14 mouse cellular contexts compared by ENCODE assay signal in the genomic region with DNA sequence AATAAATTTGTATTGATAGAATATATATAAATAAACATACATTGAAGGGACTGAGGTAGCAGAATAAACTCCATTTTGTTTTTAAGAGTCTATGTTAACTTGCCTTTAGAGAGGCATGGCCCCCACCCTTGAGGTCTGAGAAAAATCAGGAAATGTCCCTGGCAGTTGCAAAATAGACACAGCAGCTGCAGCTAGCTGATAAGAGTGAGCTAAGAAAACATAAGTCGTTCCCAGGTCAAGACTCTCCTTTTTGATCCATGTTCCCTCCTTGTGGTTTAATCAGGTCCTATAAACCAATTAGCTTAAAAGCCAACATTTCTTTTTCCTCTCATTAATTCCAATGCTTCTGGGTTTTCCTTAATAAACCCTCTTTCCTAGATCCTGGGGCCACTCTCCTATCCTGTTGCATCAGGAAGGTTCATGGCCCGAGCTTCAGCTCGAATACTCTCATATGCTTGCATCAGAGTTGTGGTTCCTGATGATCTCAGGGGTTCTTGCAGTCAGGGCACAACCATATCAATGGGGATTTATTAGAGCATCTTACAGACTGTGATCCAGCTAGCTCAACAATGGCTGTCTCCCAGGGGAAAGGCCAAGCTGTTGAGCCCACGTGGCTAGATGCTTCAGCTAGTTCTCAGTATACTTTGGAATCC. TPM values are rescaled to one million over a fixed set of nuclear protein-coding genes. Genes with fewer than 3 reads are reported as not detected.
DNase-seq lines count a peak whose midpoint lies in the region; ATAC-seq and TF ChIP-seq lines count a peak whose summit lies in the region.
"Had no signal": no experiment of that assay in that cellular context is flagged by ENCODE, and none has a peak within 500 bp of the region (broad histone marks: within the 10 kb centered on the region; RNA-seq: fewer than 3 reads in every experiment).

No protein-coding gene starts in this region.

- WGBS in kidney, embryonic 15.5 days: 36% methylated on average over 4 of the region's 4 CpGs
- 12% methylated on average over 4 of the region's 4 CpGs for WGBS in liver, embryonic 16.5 days (ENCODE audit: insufficient replicate concordance)

- ATAC-seq in kidney, embryonic 15.5 days (replicated peaks; ENCODE audit: low FRiP score): 0 out of 2 replicates have a peak, but pooled peaks have one; percentile 33
- ATAC-seq in granulocyte monocyte progenitor cell, adult 5-6 weeks (replicated peaks; ENCODE audit: poor library complexity, severe bottlenecking): peak; percentile 96
- ATAC-seq in liver, embryonic 16.5 days (ENCODE audit: low read depth): peak; percentile 71

- no peaks in the 10 kb centered on the region for H3K27me3 ChIP-seq in kidney, embryonic 15.5 days
- no peaks in the 10 kb centered on the region for H3K27me3 ChIP-seq in liver, embryonic 16.5 days (ENCODE audit: control insufficient read depth, insufficient read depth, low read depth, low read length)
- H3K27me3 ChIP-seq: hindbrain, embryonic 13.5 days; midbrain, embryonic 12.5 days had no signal

- no peak overlapping the region for H3K4me3 ChIP-seq in kidney, embryonic 15.5 days (replicated peaks)
- H3K4me3 ChIP-seq in liver, embryonic 16.5 days (ENCODE audit: low read depth, low read length): no peak overlapping the region
- no peak overlapping the region for H3K4me3 ChIP-seq in left cerebral cortex, adult 2 months
- H3K4me3 ChIP-seq: hindbrain, embryonic 13.5 days; limb, embryonic 12.5 days; midbrain, embryonic 12.5 days had no signal

- intact Hi-C loops in left cerebral cortex, adult 2 months (cut with DNase I): no loop called here

- no peak for DNase-seq in kidney, adult 8-10 months
- DNase-seq in MEL-GATA-1-ER (ENCODE audit: extremely low read depth, low read depth): peak; percentile 82
- no peak for DNase-seq in left cerebral cortex, adult 2 months (ENCODE audit: extremely low spot score in 1 of 2, low spot score in 2 of 2)
- DNase-seq in urinary bladder, postnatal 10 days (ENCODE audit: low spot score): no peak
- DNase-seq: cerebellum, adult 2 months; spleen, adult 18-20 months; thymus, postnatal 36 days had no signal

- H3K36me3 ChIP-seq in kidney, embryonic 15.5 days: no peaks in the 10 kb centered on the region
- no peaks in the 10 kb centered on the region for H3K36me3 ChIP-seq in liver, embryonic 16.5 days (ENCODE audit: control insufficient read depth, insufficient read depth)
- H3K36me3 ChIP-seq: limb, embryonic 12.5 days had no signal

- H3K9ac ChIP-seq in kidney, embryonic 15.5 days: no peak overlapping the region
- no peak overlapping the region for H3K9ac ChIP-seq in liver, embryonic 16.5 days (ENCODE audit: low read depth, low read length)
- H3K9ac ChIP-seq: hindbrain, embryonic 13.5 days; limb, embryonic 12.5 days; midbrain, embryonic 12.5 days had no signal

- no peak overlapping the region for H3K4me2 ChIP-seq in kidney, embryonic 15.5 days
- no peak overlapping the region for H3K4me2 ChIP-seq in liver, embryonic 16.5 days (ENCODE audit: low read depth, low read length)
- H3K4me2 ChIP-seq: hindbrain, embryonic 13.5 days; limb, embryonic 12.5 days; midbrain, embryonic 12.5 days had no signal

- no peaks in the 10 kb centered on the region for H3K9me3 ChIP-seq in kidney, embryonic 15.5 days (replicated peaks)
- no peaks in the 10 kb centered on the region for H3K9me3 ChIP-seq in liver, embryonic 16.5 days (replicated peaks; ENCODE audit: control insufficient read depth, low read length)
- H3K9me3 ChIP-seq: hindbrain, embryonic 13.5 days; limb, embryonic 12.5 days; midbrain, embryonic 12.5 days had no signal

- no peak for TF ChIP-seq CTCF in left cerebral cortex, adult 2 months (IDR thresholded peaks at IDR 0.05)

- H3K27ac ChIP-seq in kidney, embryonic 15.5 days: no peak overlapping the region
- H3K27ac ChIP-seq in liver, embryonic 16.5 days (ENCODE audit: low read length): no peak overlapping the region
- H3K27ac ChIP-seq in left cerebral cortex, adult 2 months: no peak overlapping the region
- H3K27ac ChIP-seq: hindbrain, embryonic 13.5 days; limb, embryonic 12.5 days; midbrain, embryonic 12.5 days; stomach, postnatal 0 days had no signal

- H3K4me1 ChIP-seq in kidney, embryonic 15.5 days: no peaks in the 10 kb centered on the region
- H3K4me1 ChIP-seq in liver, embryonic 16.5 days (ENCODE audit: control insufficient read depth, low read depth, low read length): no peaks in the 10 kb centered on the region; the same call in none of the 2 replicates
- H3K4me1 ChIP-seq: hindbrain, embryonic 13.5 days; midbrain, embryonic 12.5 days had no signal

RNA-seq across cellular contexts. Expression of a gene that starts 12.1 kb away (rescaled TPM):
- 21.9 and 24.0 TPM in 2 replicates for polyA plus RNA-seq in kidney, embryonic 15.5 days (2015; fragmentation: Nextera tagmentation; extraction: Ambion mirVana)
- 38.5 and 46.4 TPM in 2 replicates for total RNA-seq in granulocyte monocyte progenitor cell, adult 5-6 weeks (2014; fragmentation: Nextera tagmentation)
- total RNA-seq in granulocyte monocyte progenitor cell, adult 5-6 weeks (2017): 49.2 and 49.8 TPM in 2 replicates
- 20.2 and 22.3 TPM in 2 replicates for polyA plus RNA-seq in liver, embryonic 16.5 days (2015; fragmentation: Nextera tagmentation; extraction: Ambion mirVana)
- total RNA-seq in left cerebral cortex, adult 2 months (2021): 10 to 100 TPM; 42.6 to 42.9 TPM

RNA-seq across cellular contexts. Expression of a gene that starts 23.2 kb away (rescaled TPM):
- polyA plus RNA-seq in kidney, embryonic 15.5 days (2015; fragmentation: Nextera tagmentation; extraction: Ambion mirVana): 65.1 and 71.8 TPM in 2 replicates
- total RNA-seq in granulocyte monocyte progenitor cell, adult 5-6 weeks (2014; fragmentation: Nextera tagmentation): 18.9 and 30.2 TPM in 2 replicates
- 20.8 and 28.9 TPM in 2 replicates for total RNA-seq in granulocyte monocyte progenitor cell, adult 5-6 weeks (2017)
- polyA plus RNA-seq in liver, embryonic 16.5 days (2015; fragmentation: Nextera tagmentation; extraction: Ambion mirVana): 27.4 and 32.6 TPM in 2 replicates
- 100 to 1,000 TPM; 134 to 149 TPM for total RNA-seq in left cerebral cortex, adult 2 months (2021)

Comparison
In these comparisons a context has a peak if more than half of its experiments do, and no peak if none do; other contexts are left out.
1. ATAC-seq: peak in every context shown above with its lines; median percentile 96 in granulocyte monocyte progenitor cell, adult 5-6 weeks; 71 in liver, embryonic 16.5 days; 33 in kidney, embryonic 15.5 days.
2. RNA of a gene that starts 23.2 kb away (total RNA-seq): 134 to 149 TPM in left cerebral cortex, adult 2 months; 18.9 to 30.2 TPM in granulocyte monocyte progenitor cell, adult 5-6 weeks; every median in the first group is over 4 times any median in the second.